Mouse (Mus musculus): ENCODE results near the gene Gtf2ird1. TPM values are rescaled to one million over a fixed set of nuclear protein-coding genes. Genes with fewer than 3 reads are reported as not detected.

The Gtf2ird1 gene
- total and polyA plus RNA-seq, 3 experiments: 12.8 to 39.0 (median 13.1) TPM

- no peaks in the 10 kb centered on the region; the same call in 1 of the 2 replicates for H3K79me2 ChIP-seq (replicated peaks; ENCODE audit: control insufficient read depth, extremely low read depth, insufficient read depth, poor library complexity, severe bottlenecking)
- H3K27me3 ChIP-seq (replicated peaks): no peaks in the 10 kb centered on the region
- TF ChIP-seq ZMIZ1 (IDR thresholded peaks at IDR 0.05; ENCODE audit: low read depth, low read length) (no peak), USF1 (IDR thresholded peaks at IDR 0.05; ENCODE audit: low read depth, low read length) (no peak), NELFE (IDR thresholded peaks at IDR 0.05; ENCODE audit: low read depth, low read length) (no peak), NRF1 (IDR thresholded peaks at IDR 0.05; ENCODE audit: low read depth, low read length) (no peak), POLR2A (IDR thresholded peaks at IDR 0.05; ENCODE audit: low read depth, low read length) (no peak), CHD1 (IDR thresholded peaks at IDR 0.05; ENCODE audit: low read depth, low read length) (no peak), ZKSCAN1 (IDR thresholded peaks at IDR 0.05; ENCODE audit: borderline replicate concordance, low read depth, low read length) (no peak), KAT2A (IDR thresholded peaks at IDR 0.05; ENCODE audit: insufficient replicate concordance, low read length) (no peak), CTCF (conservative IDR thresholded peaks at IDR 0.05 in 1 of 2, IDR thresholded peaks at IDR 0.05 in 1 of 2; ENCODE audit: low read depth in 2 of 2, low read length in 2 of 2) (no peak), ZNF384 (IDR thresholded peaks at IDR 0.05; ENCODE audit: low read depth, low read length) (no peak), ETS1 (conservative IDR thresholded peaks at IDR 0.05; ENCODE audit: low read depth, low read length) (no peak), ELF1 (IDR thresholded peaks at IDR 0.05; ENCODE audit: low read depth, low read length) (no peak), JUND (conservative IDR thresholded peaks at IDR 0.05; ENCODE audit: low read depth, low read length) (no peak), TCF12 (IDR thresholded peaks at IDR 0.05; ENCODE audit: low read depth, low read length) (no peak), MXI1 (IDR thresholded peaks at IDR 0.05; ENCODE audit: low read depth, low read length) (no peak), PAX5 (IDR thresholded peaks at IDR 0.05; ENCODE audit: low read length) (no peak), BHLHE40 (IDR thresholded peaks at IDR 0.05; ENCODE audit: low read depth, low read length) (no peak)
- no peaks in the 10 kb centered on the region for H3K9me3 ChIP-seq (replicated peaks; ENCODE audit: low read length)
- in situ Hi-C loops (cut with MboI; ENCODE audit: low pct_ligation_motif_present, low pct_unique_long_range_greater_than_20kb, low sequenced_read_pairs): no loop called here
- peaks cover 0 to 28% of the 10 kb centered on the region in 2 experiments for H3K36me3 ChIP-seq (replicated peaks in 1 of 2; ENCODE audit: control insufficient read depth in 1 of 2, insufficient read depth in 1 of 2, low read length in 1 of 2)
- no peak overlapping the region for H3K4me3 ChIP-seq (replicated peaks in 1 of 3; ENCODE audit: low read depth in 2 of 3, low read length in 2 of 3, poor library complexity in 1 of 3)
- no peak overlapping the region for H3K9ac ChIP-seq (ENCODE audit: insufficient read depth, low read depth)
- H3K4me1 ChIP-seq (ENCODE audit: control insufficient read depth in 1 of 2, insufficient read depth in 2 of 2): peaks cover 2 to 6% of the 10 kb centered on the region in 2 experiments; a peak in 3 of 4 replicates
- no peak for DNase-seq (ENCODE audit: extremely low read depth)
- H3K4me2 ChIP-seq (ENCODE audit: insufficient read depth, low read depth, poor library complexity, severe bottlenecking): no peak overlapping the region
- dilution Hi-C loops (cut with MboI; ENCODE audit: extremely low pct_ligation_motif_present, extremely low pct_unique_long_range_greater_than_20kb, low sequenced_read_pairs): no loop called here
- no peak overlapping the region for H3K27ac ChIP-seq (ENCODE audit: insufficient read depth, low read depth)
These were observed 32.6 kb downstream of the Gtf2ird1 start for GRCm38 (mm10) chr5:134423930-134424329.

DNA sequence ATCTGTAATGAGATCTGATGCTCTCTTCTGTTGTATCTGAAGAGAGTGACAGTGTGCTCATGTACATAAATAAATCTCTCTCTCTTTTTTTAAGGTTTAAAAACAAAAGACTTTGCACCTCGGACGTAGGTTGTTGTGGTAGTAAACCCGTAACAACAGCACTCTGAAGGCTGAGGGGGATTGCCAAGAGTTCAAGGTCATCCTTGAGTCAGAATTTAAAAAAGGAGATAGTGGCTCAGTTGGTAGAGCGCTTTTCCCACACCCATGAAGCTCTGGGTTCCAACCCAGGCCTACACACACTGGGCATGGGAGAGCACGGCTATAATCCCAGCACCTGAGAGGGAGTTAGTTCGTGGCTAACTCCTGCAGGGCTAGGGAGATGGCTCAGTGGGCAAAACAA lies 33.1 kb downstream of the Gtf2ird1 start:
- H3K9me3 ChIP-seq (replicated peaks; ENCODE audit: low read length): no peaks in the 10 kb centered on the region
- in situ Hi-C loops (cut with MboI; ENCODE audit: low pct_ligation_motif_present, low pct_unique_long_range_greater_than_20kb, low sequenced_read_pairs) (no loop called here), dilution Hi-C loops (cut with MboI; ENCODE audit: extremely low pct_ligation_motif_present, extremely low pct_unique_long_range_greater_than_20kb, low sequenced_read_pairs) (no loop called here)
- no peak overlapping the region for H3K9ac ChIP-seq (ENCODE audit: insufficient read depth, low read depth)
- DNase-seq (ENCODE audit: extremely low read depth): no peak
- H3K79me2 ChIP-seq (replicated peaks; ENCODE audit: control insufficient read depth, extremely low read depth, insufficient read depth, poor library complexity, severe bottlenecking): no peaks in the 10 kb centered on the region; the same call in 1 of the 2 replicates
- H3K36me3 ChIP-seq (replicated peaks in 1 of 2; ENCODE audit: control insufficient read depth in 1 of 2, insufficient read depth in 1 of 2, low read length in 1 of 2): peaks cover 0 to 25% of the 10 kb centered on the region in 2 experiments
- no peak for TF ChIP-seq GABPA (IDR thresholded peaks at IDR 0.05; ENCODE audit: insufficient replicate concordance, low read depth, low read length)
- no peak for TF ChIP-seq TBP (conservative IDR thresholded peaks at IDR 0.05; ENCODE audit: low read depth, low read length)
- TF ChIP-seq POLR2A (IDR thresholded peaks at IDR 0.05; ENCODE audit: low read depth, low read length): no peak
- no peak for TF ChIP-seq EP300 (IDR thresholded peaks at IDR 0.05; ENCODE audit: low read length)
- TF ChIP-seq CHD2 (IDR thresholded peaks at IDR 0.05; ENCODE audit: low read length): no peak
- TF ChIP-seq MAFK (IDR thresholded peaks at IDR 0.05; ENCODE audit: insufficient replicate concordance, low read length): no peak
- no peak for TF ChIP-seq RCOR1 (conservative IDR thresholded peaks at IDR 0.05; ENCODE audit: low read depth, low read length)
- TF ChIP-seq MAX (IDR thresholded peaks at IDR 0.05; ENCODE audit: low read length): no peak
- no peak for TF ChIP-seq SMC3 (IDR thresholded peaks at IDR 0.05; ENCODE audit: low read depth, low read length)
- no peak for TF ChIP-seq UBTF (IDR thresholded peaks at IDR 0.05; ENCODE audit: low read depth, low read length)
- TF ChIP-seq ZMIZ1 (IDR thresholded peaks at IDR 0.05; ENCODE audit: low read depth, low read length): no peak
- H3K4me2 ChIP-seq (ENCODE audit: insufficient read depth, low read depth, poor library complexity, severe bottlenecking): no peak overlapping the region
- H3K27me3 ChIP-seq (replicated peaks): no peaks in the 10 kb centered on the region
- no peak overlapping the region for H3K27ac ChIP-seq (ENCODE audit: insufficient read depth, low read depth)
- no peak overlapping the region for H3K4me3 ChIP-seq (replicated peaks in 1 of 3; ENCODE audit: low read depth in 2 of 3, low read length in 2 of 3, poor library complexity in 1 of 3)
- H3K4me1 ChIP-seq (ENCODE audit: control insufficient read depth in 1 of 2, insufficient read depth in 2 of 2): peaks cover 2 to 10% of the 10 kb centered on the region in 2 experiments; a peak in 3 of 4 replicates

Data from CH12.LX (cell line).